9 mouse cellular contexts compared by ENCODE assay signal in genomic region chr4:133690252-133690651, GRCm38 (mm10). TPM values are rescaled to one million over a fixed set of nuclear protein-coding genes. Genes with fewer than 3 reads are reported as not detected.
DNase-seq lines count a peak whose midpoint lies in the region; ATAC-seq lines count a peak whose summit lies in the region.
"Had no signal": no experiment of that assay in that cellular context is flagged by ENCODE, and none has a peak within 500 bp of the region (broad histone marks: within the 10 kb centered on the region; RNA-seq: fewer than 3 reads in every experiment).

No protein-coding gene starts in this region.

- no peak overlapping the region for H3K4me3 ChIP-seq in midbrain, embryonic 14.5 days (replicated peaks; ENCODE audit: low read depth, low read length)
- no peak overlapping the region for H3K4me3 ChIP-seq in midbrain, embryonic 10.5 days
- H3K4me3 ChIP-seq in kidney, embryonic 14.5 days (ENCODE audit: low read length), result no peak overlapping the region
- H3K4me3 ChIP-seq in stomach, embryonic 14.5 days (ENCODE audit: low read depth, low read length), result no peak overlapping the region

- ATAC-seq in midbrain, embryonic 14.5 days (ENCODE audit: low FRiP score, low TSS enrichment), result no peak
- peak; percentile 72; the same call in 1 of the 2 replicates for ATAC-seq in kidney, embryonic 14.5 days (ENCODE audit: low FRiP score, low TSS enrichment)
- peak; percentile 24; the same call in 1 of the 2 replicates for ATAC-seq in stomach, embryonic 14.5 days (ENCODE audit: insufficient number of reproducible peaks, insufficient read depth, low FRiP score, low read depth)
- ATAC-seq in frontal cortex, adult (ENCODE audit: low TSS enrichment), result no peak

- no peaks in the 10 kb centered on the region for H3K4me1 ChIP-seq in midbrain, embryonic 14.5 days (ENCODE audit: control insufficient read depth, insufficient read depth, low read length)
- no peaks in the 10 kb centered on the region for H3K4me1 ChIP-seq in midbrain, embryonic 10.5 days
- peaks cover 12% of the 10 kb centered on the region; the same call in 1 of the 2 replicates for H3K4me1 ChIP-seq in kidney, embryonic 14.5 days (ENCODE audit: control insufficient read depth, insufficient read depth, low read length)
- peaks cover 29% of the 10 kb centered on the region for H3K4me1 ChIP-seq in stomach, embryonic 14.5 days (ENCODE audit: control insufficient read depth, insufficient read depth, low read length)

- no peaks in the 10 kb centered on the region for H3K27me3 ChIP-seq in midbrain, embryonic 14.5 days (ENCODE audit: control insufficient read depth, insufficient read depth, low read length)
- H3K27me3 ChIP-seq in midbrain, embryonic 10.5 days (ENCODE audit: low read depth, poor library complexity, severe bottlenecking), result no peaks in the 10 kb centered on the region
- no peaks in the 10 kb centered on the region for H3K27me3 ChIP-seq in kidney, embryonic 14.5 days (ENCODE audit: control insufficient read depth, insufficient read depth, low read length)
- H3K27me3 ChIP-seq in stomach, embryonic 14.5 days (ENCODE audit: control insufficient read depth, insufficient read depth, low read length), result no peaks in the 10 kb centered on the region

- H3K9me3 ChIP-seq in midbrain, embryonic 14.5 days (ENCODE audit: control insufficient read depth, low read length), result no peaks in the 10 kb centered on the region
- H3K9me3 ChIP-seq in midbrain, embryonic 10.5 days (replicated peaks), result no peaks in the 10 kb centered on the region
- H3K9me3 ChIP-seq in kidney, embryonic 14.5 days (ENCODE audit: control insufficient read depth, low read length), result no peaks in the 10 kb centered on the region
- H3K9me3 ChIP-seq in stomach, embryonic 14.5 days (ENCODE audit: control insufficient read depth, low read depth, low read length), result no peaks in the 10 kb centered on the region

- 0 out of 2 replicates have a peak overlapping the region, but pooled peaks have one; percentile 26 for H3K27ac ChIP-seq in midbrain, embryonic 14.5 days (replicated peaks; ENCODE audit: low read depth, low read length)
- no peak overlapping the region for H3K27ac ChIP-seq in midbrain, embryonic 10.5 days (replicated peaks)
- H3K27ac ChIP-seq in kidney, embryonic 14.5 days (ENCODE audit: low read depth, low read length), result peak overlapping the region; percentile 14; the same call in 1 of the 2 replicates
- H3K27ac ChIP-seq in stomach, embryonic 14.5 days (ENCODE audit: low read length), result peak overlapping the region; percentile 23; the same call in 1 of the 2 replicates

- H3K4me2 ChIP-seq in midbrain, embryonic 14.5 days (ENCODE audit: low read length), result no peak overlapping the region
- no peak overlapping the region for H3K4me2 ChIP-seq in kidney, embryonic 14.5 days (replicated peaks; ENCODE audit: low read depth, low read length)
- no peak overlapping the region for H3K4me2 ChIP-seq in stomach, embryonic 14.5 days (replicated peaks; ENCODE audit: low read depth, low read length)

- H3K9ac ChIP-seq in midbrain, embryonic 14.5 days (replicated peaks; ENCODE audit: low read length), result no peak overlapping the region
- no peak overlapping the region for H3K9ac ChIP-seq in kidney, embryonic 14.5 days (ENCODE audit: low read depth, low read length)
- no peak overlapping the region for H3K9ac ChIP-seq in stomach, embryonic 14.5 days (replicated peaks; ENCODE audit: low read depth, low read length)

- WGBS in midbrain, embryonic 14.5 days, result 54% methylated on average over 5 of the region's 5 CpGs
- 87% methylated on average over 5 of the region's 5 CpGs for WGBS in midbrain, embryonic 10.5 days
- WGBS in kidney, embryonic 14.5 days, result 14% methylated on average over 5 of the region's 5 CpGs
- 22% methylated on average over 5 of the region's 5 CpGs for WGBS in stomach, embryonic 14.5 days

- H3K36me3 ChIP-seq in midbrain, embryonic 14.5 days (ENCODE audit: control insufficient read depth, insufficient read depth, low read length), result peaks cover 100% of the 10 kb centered on the region
- H3K36me3 ChIP-seq in midbrain, embryonic 10.5 days, result peaks cover 100% of the 10 kb centered on the region
- H3K36me3 ChIP-seq in kidney, embryonic 14.5 days (ENCODE audit: control insufficient read depth, insufficient read depth, low read length), result peaks cover 98% of the 10 kb centered on the region
- peaks cover 96% of the 10 kb centered on the region for H3K36me3 ChIP-seq in stomach, embryonic 14.5 days (ENCODE audit: control insufficient read depth, insufficient read depth, low read length)

- DNase-seq in adrenal gland, postnatal 10 days, result peak; percentile 42
- no peak for DNase-seq in adrenal gland, adult 18-20 months (ENCODE audit: low spot score in 2 of 2)
- peak; percentile 61 for DNase-seq in midbrain, embryonic 14.5 days
- DNase-seq in midbrain, embryonic 10.5 days (ENCODE audit: low spot score), result no peak
- no peak for DNase-seq in ovary, postnatal 14 days (ENCODE audit: low spot score)
- DNase-seq: B cell, adult 2 months had no signal

RNA-seq across cellular contexts. Expression of gene Pigv, which starts 17.8 kb away (rescaled TPM):
- 10 to 100 TPM; 11.9 to 18.6 TPM for total RNA-seq in adrenal gland, postnatal 10 days (2021)
- total RNA-seq in adrenal gland, adult 18-20 months (2021), result 10 to 100 TPM; 16.3 to 20.4 TPM
- 9.4 and 10.8 TPM in 2 replicates for polyA plus RNA-seq in midbrain, embryonic 14.5 days (2014; fragmentation: Nextera tagmentation; extraction: Ambion mirVana)
- 18.7 and 19.5 TPM in 2 replicates for polyA plus RNA-seq in midbrain, embryonic 10.5 days (2016; fragmentation: Nextera tagmentation; extraction: Ambion mirVana)
- polyA plus RNA-seq in kidney, embryonic 14.5 days (2014; fragmentation: Nextera tagmentation; extraction: Ambion mirVana), result 12.6 and 16.9 TPM in 2 replicates
- polyA plus RNA-seq in stomach, embryonic 14.5 days (2014; fragmentation: Nextera tagmentation; extraction: Ambion mirVana), result 15.6 and 18.9 TPM in 2 replicates

RNA-seq across cellular contexts. Expression of gene Zdhhc18, which starts 40.3 kb away (rescaled TPM):
- 10 to 100 TPM; 25.3 to 26.0 TPM for total RNA-seq in adrenal gland, postnatal 10 days (2021)
- total RNA-seq in adrenal gland, adult 18-20 months (2021), result 10 to 100 TPM; 19.6 to 34.5 TPM
- polyA plus RNA-seq in midbrain, embryonic 14.5 days (2014; fragmentation: Nextera tagmentation; extraction: Ambion mirVana), result 3.8 and 5.8 TPM in 2 replicates
- 3.0 and 3.1 TPM in 2 replicates for polyA plus RNA-seq in midbrain, embryonic 10.5 days (2016; fragmentation: Nextera tagmentation; extraction: Ambion mirVana)
- 3.0 and 4.2 TPM in 2 replicates for polyA plus RNA-seq in kidney, embryonic 14.5 days (2014; fragmentation: Nextera tagmentation; extraction: Ambion mirVana)
- polyA plus RNA-seq in stomach, embryonic 14.5 days (2014; fragmentation: Nextera tagmentation; extraction: Ambion mirVana), result 2.7 and 3.2 TPM in 2 replicates

Comparison
In these comparisons a context has a peak if more than half of its experiments do, and no peak if none do; other contexts are left out.
1. DNase-seq: peak in adrenal gland, postnatal 10 days (single experiment) and midbrain, embryonic 14.5 days (single experiment); none in adrenal gland, adult 18-20 months (0 of 2), midbrain, embryonic 10.5 days (single experiment) and ovary, postnatal 14 days (single experiment).
2. ATAC-seq: peak in kidney, embryonic 14.5 days (single experiment) and stomach, embryonic 14.5 days (single experiment); none in midbrain, embryonic 14.5 days (single experiment) and frontal cortex, adult (single experiment).